Mouse (Mus musculus) activated CD4-positive, CD25-positive, alpha-beta regulatory T cell, adult 4 months (primary cell): Measurements from ENCODE around the gene Kif26b. TPM values are rescaled to one million over a fixed set of nuclear protein-coding genes. Genes with fewer than 3 reads are reported as not detected.

ENCODE experiments used
- ATAC-seq: one replicate; pipeline ENCODE4 v1.8.0; 2017
- polyA plus RNA-seq, 2 experiments: library from polyadenylated mRNA; unstranded; fragments of 100-300 nt; shearing (Covaris generic); gene quantifications; one replicate each; pipeline ENCODE4 v1.2.1; 2017

The Kif26b gene
- polyA plus RNA-seq, 2 experiments from 2014 or later, result not detected

GRCm38 (mm10) chr1:178797388-178797787 lies 268.5 kb downstream of the Kif26b start:
- no peak for ATAC-seq

DNA sequence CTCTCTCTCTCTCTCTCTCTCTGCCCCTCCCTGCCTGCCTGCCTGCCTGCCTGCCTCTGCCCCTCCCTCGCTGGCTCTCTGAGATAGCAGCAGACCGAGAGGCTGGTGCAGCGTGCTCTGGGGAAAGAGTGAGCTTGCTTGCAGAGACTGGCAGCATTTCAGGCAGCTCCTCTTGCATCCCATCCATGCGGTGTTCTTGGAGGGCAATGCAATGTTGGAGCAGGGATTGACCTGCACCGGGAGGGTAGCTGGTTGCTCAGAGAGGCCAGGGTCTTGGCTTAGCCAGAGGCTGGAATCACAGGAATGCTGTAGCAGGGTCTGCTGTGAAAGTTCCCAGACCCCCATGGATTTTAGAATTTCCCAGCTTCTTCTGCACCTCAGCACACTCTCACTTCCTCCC lies 269.4 kb downstream of the Kif26b start:
- ATAC-seq, result no peak

GRCm38 (mm10) chr1:178798886-178799285 lies 270.0 kb downstream of the Kif26b start:
- ATAC-seq, result no peak

- no peak for ATAC-seq
Observed at GRCm38 (mm10) chr1:178799836-178800552, 271.1 kb downstream of the Kif26b start.

DNA sequence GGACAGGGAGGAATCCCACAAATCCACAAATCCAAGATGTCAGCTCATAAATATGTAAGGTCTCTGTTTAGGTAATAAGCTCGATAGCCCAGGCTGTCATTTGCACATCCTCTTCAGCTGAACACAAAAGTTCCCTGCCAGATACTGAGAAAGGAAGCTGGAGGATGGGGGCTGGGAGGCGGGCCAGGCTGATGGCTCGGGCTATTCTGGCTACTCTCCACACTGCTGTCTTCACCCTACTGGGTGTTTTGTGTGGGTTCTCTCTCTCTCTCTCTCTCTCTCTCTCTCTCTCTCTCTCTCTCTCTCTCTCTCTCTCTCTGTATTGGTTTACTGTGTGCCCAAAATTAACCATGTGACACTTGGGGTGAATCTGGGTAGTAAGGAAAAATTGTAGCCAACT lies 274.2 kb downstream of the Kif26b start:
- no peak for ATAC-seq

DNA sequence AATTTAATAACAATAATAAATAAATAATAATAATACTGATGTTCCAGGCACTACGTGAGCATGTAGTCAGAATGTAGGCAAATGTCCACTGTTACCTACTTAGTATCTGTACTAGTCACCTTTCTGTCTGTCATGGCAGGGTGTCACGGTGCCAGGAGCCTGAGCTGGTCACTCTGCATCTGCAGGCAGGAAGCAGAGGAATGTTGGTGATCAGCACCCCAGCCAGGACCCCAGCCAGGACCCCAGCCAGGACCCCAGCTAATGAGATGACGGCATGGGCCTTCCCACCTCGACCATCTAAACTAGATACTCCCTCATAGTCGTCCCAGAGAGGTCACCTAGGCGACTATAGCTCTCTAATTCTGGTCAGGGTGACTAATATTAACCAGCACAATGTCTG lies 288.6 kb downstream of the Kif26b start:
- ATAC-seq, result no peak

DNA sequence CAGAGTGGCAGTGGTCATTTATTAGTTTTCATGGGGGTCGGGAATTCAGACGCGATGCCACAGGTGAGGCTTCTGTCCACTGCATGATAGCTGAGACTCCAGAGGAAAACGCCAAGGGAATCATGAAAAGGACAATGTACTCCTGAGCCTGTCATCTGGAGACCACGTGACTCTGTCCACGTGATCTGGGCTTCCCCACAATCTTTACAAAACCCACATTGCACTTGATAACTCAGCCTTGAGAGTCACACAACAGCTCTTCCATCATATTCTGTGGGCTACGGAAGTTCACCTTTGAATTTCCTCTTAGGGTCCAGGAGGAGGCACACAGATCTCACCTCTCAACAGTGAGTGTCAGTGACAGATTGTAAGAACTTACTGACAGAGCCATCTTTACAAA lies 290.1 kb downstream of the Kif26b start:
- no peak for ATAC-seq

DNA sequence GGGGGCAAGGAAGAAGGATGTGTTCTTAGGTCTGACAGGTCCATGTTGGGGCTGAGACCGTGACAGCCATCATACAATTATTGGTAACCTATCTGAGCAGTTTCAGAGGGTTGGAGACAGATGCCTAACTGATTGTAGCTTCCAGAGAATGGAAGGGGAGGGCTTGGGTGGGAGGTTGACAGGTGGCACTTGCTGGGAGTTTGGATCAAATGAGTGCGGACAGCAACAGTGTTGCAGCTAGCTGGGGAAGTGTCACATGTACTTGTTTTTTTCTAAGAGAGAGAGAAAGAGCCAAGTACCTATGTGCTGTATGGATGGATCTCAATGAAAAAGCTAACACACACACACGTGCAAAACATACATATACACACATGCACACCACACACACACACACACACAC lies 291.2 kb downstream of the Kif26b start:
- no peak for ATAC-seq

GRCm38 (mm10) chr1:178820556-178821435 lies 291.9 kb downstream of the Kif26b start:
- ATAC-seq, result no peak

- ATAC-seq, result no peak
Observed at GRCm38 (mm10) chr1:178824871-178825270, 295.9 kb downstream of the Kif26b start.

- no peak for ATAC-seq
Observed at GRCm38 (mm10) chr1:178827223-178827622, 298.3 kb downstream of the Kif26b start.

GRCm38 (mm10) chr1:178829456-178829855 lies 300.5 kb downstream of the Kif26b start:
- no peak for ATAC-seq

GRCm38 (mm10) chr1:178832571-178832970 lies 303.6 kb downstream of the Kif26b start:
- no peak for ATAC-seq

- no peak for ATAC-seq
Observed at GRCm38 (mm10) chr1:178835805-178836204, 306.9 kb downstream of the Kif26b start.

DNA sequence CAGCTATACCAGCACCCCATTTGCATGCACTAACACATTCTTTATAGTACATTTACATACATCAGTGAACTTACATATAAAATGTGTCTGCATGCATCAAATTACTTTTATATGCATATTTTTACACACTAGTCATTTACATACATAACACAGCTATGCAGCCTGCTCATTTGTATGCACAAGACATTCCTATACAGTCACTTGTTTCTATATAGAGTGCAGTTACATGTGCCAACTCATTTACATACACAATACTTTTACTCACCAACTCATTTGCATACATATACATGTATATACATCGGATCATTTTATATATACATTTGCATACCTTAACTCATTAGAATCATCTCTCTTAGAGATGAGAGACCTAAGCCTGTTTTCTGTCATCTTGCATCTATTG lies 308.1 kb downstream of the Kif26b start:
- no peak for ATAC-seq

- ATAC-seq, result no peak
Observed at GRCm38 (mm10) chr1:178838696-178839320, 309.9 kb downstream of the Kif26b start.

- no peak for ATAC-seq
Observed at GRCm38 (mm10) chr1:178840311-178840710, 311.4 kb downstream of the Kif26b start.

DNA sequence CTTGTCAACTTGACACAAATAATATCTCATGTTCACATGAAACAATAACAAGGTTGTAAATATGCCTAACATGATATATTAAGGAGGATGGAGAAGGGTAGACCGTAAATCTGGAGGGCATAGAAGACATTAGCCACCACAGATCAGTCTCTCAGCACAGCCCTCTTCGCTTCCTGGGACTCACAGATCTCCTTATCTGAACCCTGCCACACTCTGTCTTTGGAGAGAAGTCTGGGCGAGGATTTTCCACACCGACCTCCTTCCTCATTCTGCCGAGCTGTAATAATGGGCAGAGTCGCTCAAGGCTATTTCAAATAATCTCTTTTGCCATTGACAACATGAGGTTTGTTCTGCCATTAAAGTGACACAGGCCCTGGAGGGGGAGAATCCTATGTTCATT lies 315.9 kb downstream of the Kif26b start:
- ATAC-seq, result no peak

- ATAC-seq, result no peak
Observed at GRCm38 (mm10) chr1:178847569-178847968, 318.6 kb downstream of the Kif26b start.

DNA sequence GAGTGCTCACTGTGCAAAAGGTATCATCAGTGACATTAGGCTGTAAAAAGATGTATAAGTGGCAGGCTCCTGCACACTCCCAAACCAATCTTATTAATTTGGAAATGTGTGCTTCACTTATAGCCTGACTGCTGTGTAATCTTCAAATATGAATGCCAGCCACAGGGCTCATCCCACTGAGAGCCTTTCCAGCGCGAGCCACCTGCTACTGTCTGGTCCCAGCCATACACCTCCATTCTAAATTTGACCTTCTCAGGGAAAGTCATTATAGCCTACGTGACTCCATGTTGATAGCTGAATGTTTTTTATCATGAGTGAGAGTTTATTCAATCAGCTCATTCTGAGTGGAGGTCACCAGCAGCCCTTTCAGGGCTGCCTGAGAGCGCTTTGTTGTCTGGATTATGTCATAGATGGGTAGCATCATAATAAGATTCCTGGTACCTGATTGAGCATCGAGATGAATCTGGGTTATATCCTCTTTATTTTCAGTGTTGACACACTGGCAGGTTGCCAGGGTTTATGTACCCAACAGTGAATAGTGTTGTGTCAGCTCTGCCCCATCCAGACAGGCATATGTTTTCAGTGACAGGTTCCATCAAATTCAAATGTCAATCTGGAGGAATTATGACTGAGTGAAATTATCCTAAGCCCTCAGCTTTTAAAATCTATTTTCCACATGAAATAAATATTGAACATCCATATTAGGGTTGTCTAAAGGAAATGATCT lies 319.6 kb downstream of the Kif26b start:
- ATAC-seq, result no peak

DNA sequence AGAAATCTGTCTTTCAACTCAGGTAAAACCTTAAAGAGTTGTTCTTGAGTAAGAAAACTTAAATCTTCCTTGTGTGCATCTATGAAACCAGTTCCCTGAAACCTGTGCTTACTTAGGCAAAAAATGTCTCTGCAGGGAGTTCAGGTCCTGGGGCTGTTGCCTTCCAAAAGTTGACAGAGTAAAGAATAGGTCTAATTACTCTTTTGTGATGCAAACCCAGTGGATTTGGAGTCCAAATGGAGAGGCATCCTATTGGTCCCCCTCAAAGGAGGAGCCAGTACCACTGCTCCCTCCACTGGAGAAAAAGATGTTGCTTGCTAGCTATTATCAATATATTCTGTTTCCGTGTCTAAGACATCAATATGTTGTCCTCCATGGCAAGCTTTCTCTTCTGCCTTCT lies 321.6 kb downstream of the Kif26b start:
- no peak for ATAC-seq

- ATAC-seq, result no peak
Observed at GRCm38 (mm10) chr1:178854936-178855335, 326.0 kb downstream of the Kif26b start.

GRCm38 (mm10) chr1:178855974-178856373 lies 327.0 kb downstream of the Kif26b start:
- no peak for ATAC-seq
